Mouse (Mus musculus): Measurements from ENCODE around the gene Vps33b.

DNA sequence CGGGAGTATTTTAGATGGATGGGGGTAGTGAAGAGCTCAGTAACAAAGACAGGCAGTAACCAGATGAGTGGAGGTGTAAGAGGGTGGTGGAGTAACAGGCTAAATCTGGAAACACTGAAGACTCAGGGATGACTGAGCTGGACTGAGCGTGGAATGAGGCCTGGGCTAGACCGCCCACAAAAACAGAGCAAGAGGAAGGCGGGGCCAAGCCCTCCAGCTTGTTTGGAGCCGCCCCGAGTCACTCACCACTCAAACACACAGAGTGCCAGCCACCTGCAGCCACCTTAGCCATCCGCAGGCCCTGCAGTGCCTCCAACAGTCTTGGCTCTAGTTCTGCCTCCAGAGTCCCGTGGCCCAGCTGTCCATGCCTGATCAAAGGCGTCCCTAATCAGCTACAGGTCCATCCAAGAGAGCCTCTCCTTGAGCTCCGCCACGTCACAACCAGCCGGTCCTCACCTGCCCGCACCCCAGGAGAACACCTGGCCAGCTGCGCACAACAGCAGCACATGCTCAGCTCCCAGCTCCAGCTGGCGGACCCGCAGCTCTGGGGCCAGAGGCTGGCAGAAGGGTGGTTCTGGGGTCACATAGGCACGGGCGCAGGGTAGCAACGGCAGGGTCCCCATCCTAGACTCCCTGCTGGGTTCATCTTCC lies 50.5 kb downstream of the Vps33b start:
- TF ChIP-seq POLR2A (IDR thresholded peaks at IDR 0.05; ENCODE audit: extremely low read depth, insufficient read depth, low read length), result no peak
- no peak for TF ChIP-seq CTCF (IDR thresholded peaks at IDR 0.05; ENCODE audit: low read depth, low read length)
